In the genomic region with DNA sequence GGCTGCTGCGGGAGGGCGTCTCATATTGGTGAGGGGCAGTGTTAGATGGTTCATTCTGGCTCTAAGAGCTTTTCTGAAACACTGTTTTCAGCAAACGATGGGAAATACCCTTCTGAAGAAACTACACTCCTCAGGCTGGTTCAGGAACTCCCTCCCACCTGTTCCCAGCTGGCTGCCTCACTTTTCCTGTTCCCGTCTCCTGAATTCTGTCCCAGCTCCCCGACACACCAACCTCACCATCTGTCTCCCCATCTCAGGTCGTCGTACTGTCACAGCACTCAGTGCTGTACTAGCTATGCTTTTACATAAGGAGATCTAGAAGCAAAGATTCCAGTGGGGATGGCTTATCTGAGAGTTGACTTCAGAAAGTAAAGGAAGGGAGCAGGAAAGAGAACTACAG, we compare ENCODE assay signal across 32 mouse cellular contexts.
DNase-seq lines count a peak whose midpoint lies in the region; ATAC-seq and TF ChIP-seq lines count a peak whose summit lies in the region.
"Had no signal": no experiment of that assay in that cellular context is flagged by ENCODE, and none has a peak within 500 bp of the region (broad histone marks: within the 10 kb centered on the region; RNA-seq: fewer than 3 reads in every experiment).

No protein-coding gene starts in this region.

- no peaks in the 10 kb centered on the region for H3K9me3 ChIP-seq in forebrain, embryonic 16.5 days (ENCODE audit: control insufficient read depth, low read length)
- H3K9me3 ChIP-seq: heart, embryonic 13.5 days; hindbrain, embryonic 10.5 days; hindbrain, embryonic 15.5 days; kidney, embryonic 15.5 days; limb, embryonic 12.5 days; lung, embryonic 15.5 days; midbrain, embryonic 10.5 days; midbrain, embryonic 15.5 days; neural tube, embryonic 15.5 days had no signal

- no peak for TF ChIP-seq CTCF in left cerebral cortex, adult 2 months (IDR thresholded peaks at IDR 0.05)

- peak; percentile 5 to 6 for DNase-seq in layer of hippocampus, adult 8-10 months (ENCODE audit: low spot score in 2 of 2)
- DNase-seq in layer of hippocampus, postnatal 10 days (ENCODE audit: low spot score in 2 of 2), result no peak
- peak; percentile 42 to 58 for DNase-seq in right cerebral cortex, adult 2 months (ENCODE audit: low spot score in 2 of 2)
- no peak for DNase-seq in right cerebral cortex, postnatal 10 days (ENCODE audit: low spot score in 2 of 2)
- DNase-seq in left cerebral cortex, adult 2 months (ENCODE audit: extremely low spot score in 1 of 2, low spot score in 2 of 2), result peak; percentile 34
- DNase-seq in right cerebral cortex, postnatal 36 days (ENCODE audit: low spot score in 2 of 2), result peak; percentile 39 to 48
- DNase-seq in heart, postnatal 25 days (ENCODE audit: low spot score), result no peak
- DNase-seq: adrenal gland, postnatal 14 days; cerebellum, adult 11-12 months; cerebellum, adult 9-11 months; forebrain, postnatal 0 days; gastrocnemius, adult 2 months; gastrocnemius, postnatal 36 days; heart, adult 18-20 months; heart, postnatal 10 days; kidney, adult 18-20 months; kidney, postnatal 36 days; thymus, postnatal 4 days had no signal

- intact Hi-C loops in left cerebral cortex, adult 2 months (cut with DNase I), result no loop called here
- intact Hi-C loops in heart, postnatal 25 days (cut with DNase I), result no loop called here

- no peak overlapping the region for H3K4me3 ChIP-seq in left cerebral cortex, adult 2 months
- no peak overlapping the region for H3K4me3 ChIP-seq in forebrain, embryonic 16.5 days (replicated peaks; ENCODE audit: low read length)
- H3K4me3 ChIP-seq: erythroblast, embryonic 14.5 days; gastrocnemius, adult 2 months; heart, embryonic 13.5 days; hindbrain, embryonic 10.5 days; hindbrain, embryonic 15.5 days; kidney, embryonic 15.5 days; limb, embryonic 12.5 days; lung, embryonic 15.5 days; midbrain, embryonic 10.5 days; midbrain, embryonic 15.5 days; neural tube, embryonic 15.5 days had no signal

- H3K36me3 ChIP-seq in forebrain, embryonic 16.5 days (ENCODE audit: control insufficient read depth, insufficient read depth), result no peaks in the 10 kb centered on the region
- H3K36me3 ChIP-seq: heart, embryonic 13.5 days; hindbrain, embryonic 10.5 days; hindbrain, embryonic 15.5 days; kidney, embryonic 15.5 days; limb, embryonic 12.5 days; lung, embryonic 15.5 days; midbrain, embryonic 10.5 days; midbrain, embryonic 15.5 days; neural tube, embryonic 15.5 days had no signal

- no peak overlapping the region for H3K27ac ChIP-seq in left cerebral cortex, adult 2 months
- no peak overlapping the region for H3K27ac ChIP-seq in forebrain, embryonic 16.5 days (ENCODE audit: low read length)
- H3K27ac ChIP-seq: gastrocnemius, adult 2 months; heart, embryonic 13.5 days; hindbrain, embryonic 10.5 days; hindbrain, embryonic 15.5 days; kidney, embryonic 15.5 days; limb, embryonic 12.5 days; lung, embryonic 15.5 days; midbrain, embryonic 10.5 days; midbrain, embryonic 15.5 days; neural tube, embryonic 15.5 days; stomach, postnatal 0 days had no signal

- H3K4me1 ChIP-seq in forebrain, embryonic 16.5 days (replicated peaks; ENCODE audit: control insufficient read depth, insufficient read depth, low read length), result 0 out of 2 replicates have a peak, but pooled peaks cover 6% of the 10 kb centered on the region
- H3K4me1 ChIP-seq: heart, embryonic 13.5 days; hindbrain, embryonic 10.5 days; kidney, embryonic 15.5 days; limb, embryonic 12.5 days; lung, embryonic 15.5 days; midbrain, embryonic 15.5 days had no signal

- H3K4me2 ChIP-seq in forebrain, embryonic 16.5 days (ENCODE audit: low read length), result no peak overlapping the region
- H3K4me2 ChIP-seq: heart, embryonic 13.5 days; hindbrain, embryonic 15.5 days; kidney, embryonic 15.5 days; limb, embryonic 12.5 days; liver, embryonic 11.5 days; lung, embryonic 15.5 days; midbrain, embryonic 15.5 days; neural tube, embryonic 15.5 days had no signal

- 79% methylated on average over 7 of the region's 7 CpGs for WGBS in forebrain, embryonic 16.5 days

- no peaks in the 10 kb centered on the region for H3K27me3 ChIP-seq in forebrain, embryonic 16.5 days (replicated peaks; ENCODE audit: control insufficient read depth, insufficient read depth, low read length)
- H3K27me3 ChIP-seq: heart, embryonic 13.5 days; hindbrain, embryonic 15.5 days; kidney, embryonic 15.5 days; limb, embryonic 12.5 days; lung, embryonic 15.5 days; midbrain, embryonic 15.5 days; neural tube, embryonic 15.5 days had no signal

- ATAC-seq in forebrain, embryonic 16.5 days, result no peak
- ATAC-seq: CD4-positive, CD25-positive, alpha-beta regulatory T cell, adult 4 months; forebrain, postnatal 0 days; midbrain, embryonic 15.5 days had no signal

- H3K9ac ChIP-seq in forebrain, embryonic 16.5 days (replicated peaks; ENCODE audit: low read depth, low read length), result no peak overlapping the region
- H3K9ac ChIP-seq: forebrain, postnatal 0 days; heart, embryonic 13.5 days; hindbrain, embryonic 15.5 days; kidney, embryonic 15.5 days; limb, embryonic 12.5 days; lung, embryonic 15.5 days; midbrain, embryonic 15.5 days; neural tube, embryonic 15.5 days had no signal

Comparison
In these comparisons a context has a peak if more than half of its experiments do, and no peak if none do; other contexts are left out.
1. DNase-seq: peak in layer of hippocampus, adult 8-10 months (2 of 2), right cerebral cortex, adult 2 months (2 of 2), left cerebral cortex, adult 2 months (2 of 2) and right cerebral cortex, postnatal 36 days (2 of 2); none in layer of hippocampus, postnatal 10 days (0 of 2), right cerebral cortex, postnatal 10 days (0 of 2) and heart, postnatal 25 days (single experiment).